Mouse (Mus musculus): ENCODE data around the gene Tmub2.

Gene Tmub2

DNA sequence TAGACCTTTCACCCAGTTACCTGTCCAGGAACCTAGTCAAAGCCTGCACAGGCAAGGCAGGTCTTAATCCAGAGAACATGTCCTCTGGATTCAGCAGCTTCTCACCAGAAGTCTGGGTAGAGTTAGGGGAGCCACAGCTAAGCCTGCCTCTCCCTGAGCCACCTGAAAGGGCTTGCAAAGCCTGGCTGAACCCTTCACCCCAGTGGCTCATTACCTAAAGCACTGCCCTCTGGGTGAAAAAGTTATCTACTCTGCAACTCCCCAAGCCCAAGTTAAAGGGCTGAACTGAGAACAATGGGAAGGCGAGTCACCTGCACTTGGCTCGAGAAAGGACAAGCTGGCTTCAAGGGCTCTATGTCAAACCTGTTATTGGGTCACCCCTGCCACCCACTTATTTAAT lies 19.4 kb downstream of the Tmub2 start:
- DNase-seq (ENCODE audit: low read depth, low spot score) = no peak

DNA sequence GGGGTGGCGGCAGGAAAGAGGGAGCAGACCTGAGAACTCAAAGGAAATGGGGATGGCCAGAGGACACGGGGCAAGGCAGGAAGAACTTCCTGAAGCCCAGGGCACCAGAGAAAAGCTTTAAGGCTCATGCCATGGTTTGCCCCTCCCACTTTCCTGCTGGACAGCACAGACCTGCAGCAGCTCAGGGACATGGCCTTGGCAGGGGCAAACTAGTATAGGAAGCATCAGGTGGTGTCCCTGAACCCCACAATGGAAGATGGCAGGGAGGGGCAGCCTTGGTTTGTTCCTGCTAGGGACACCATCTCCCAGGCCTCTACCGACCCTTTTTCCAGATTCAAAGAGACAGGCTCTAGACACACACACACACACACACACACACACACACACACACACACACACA lies 20.6 kb downstream of the Tmub2 start:
- DNase-seq (ENCODE audit: low read depth, low spot score) = no peak

GRCm38 (mm10) chr11:102308104-102308503 lies 23.4 kb downstream of the Tmub2 start:
- DNase-seq (ENCODE audit: low read depth, low spot score) = no peak

- DNase-seq (ENCODE audit: low read depth, low spot score) = peak; percentile 92
Measured at GRCm38 (mm10) chr11:102308979-102309378, 24.2 kb downstream of the Tmub2 start.

- no peak for DNase-seq (ENCODE audit: low read depth, low spot score)
Measured at GRCm38 (mm10) chr11:102309821-102310617, 25.3 kb downstream of the Tmub2 start.

DNA sequence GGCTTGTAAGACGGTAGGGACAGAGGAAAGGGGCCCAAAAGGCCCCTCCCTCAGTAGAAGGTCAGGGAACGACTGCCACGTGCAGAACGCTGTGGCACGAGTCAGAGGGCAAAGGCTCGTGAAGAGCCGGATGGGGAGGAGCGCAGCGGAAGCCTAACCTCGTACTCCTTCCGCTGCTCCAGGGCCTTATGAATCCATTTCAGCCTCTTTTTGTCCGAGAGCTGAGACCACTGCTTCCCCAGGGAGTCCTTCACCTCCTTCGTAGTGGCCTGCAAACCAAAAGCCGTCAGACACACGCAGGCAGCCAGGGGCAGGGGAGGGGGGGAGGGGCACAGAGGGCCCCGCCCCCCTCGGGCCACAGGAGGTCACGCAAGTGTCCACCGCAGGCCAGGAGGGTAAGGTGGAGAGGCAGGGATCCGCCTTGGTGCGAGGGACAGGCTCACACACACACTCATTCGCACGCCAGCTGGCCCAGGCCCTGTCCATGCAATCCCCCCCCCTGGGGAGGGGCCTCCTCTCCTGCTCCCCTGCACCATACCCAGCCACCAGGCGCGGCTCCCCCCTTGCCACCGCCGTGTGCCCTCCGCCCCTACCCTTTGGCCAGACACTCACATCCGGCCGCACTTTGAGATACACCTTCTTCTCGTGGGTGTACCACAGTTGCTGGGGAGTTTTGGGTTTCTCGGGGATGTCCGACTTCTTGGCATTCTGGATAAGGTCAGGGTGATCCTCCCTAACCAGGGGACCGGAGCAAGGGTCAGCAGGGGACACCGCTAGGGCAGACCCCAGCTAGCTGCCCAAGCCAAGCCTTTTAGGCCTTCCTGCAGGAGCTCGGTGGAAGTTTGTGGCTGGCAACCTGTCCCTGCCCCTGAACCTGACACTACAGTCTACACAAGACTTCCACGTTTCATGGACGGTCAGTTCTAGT lies 26.3 kb downstream of the Tmub2 start:
- DNase-seq (ENCODE audit: low read depth, low spot score) = no peak

GRCm38 (mm10) chr11:102311966-102312365 lies 27.2 kb downstream of the Tmub2 start:
- no peak for DNase-seq (ENCODE audit: low read depth, low spot score)

GRCm38 (mm10) chr11:102312586-102312985 lies 27.9 kb downstream of the Tmub2 start:
- no peak for DNase-seq (ENCODE audit: low read depth, low spot score)

- no peak for DNase-seq (ENCODE audit: low read depth, low spot score)
Measured at GRCm38 (mm10) chr11:102314321-102314720, 29.6 kb downstream of the Tmub2 start.

DNA sequence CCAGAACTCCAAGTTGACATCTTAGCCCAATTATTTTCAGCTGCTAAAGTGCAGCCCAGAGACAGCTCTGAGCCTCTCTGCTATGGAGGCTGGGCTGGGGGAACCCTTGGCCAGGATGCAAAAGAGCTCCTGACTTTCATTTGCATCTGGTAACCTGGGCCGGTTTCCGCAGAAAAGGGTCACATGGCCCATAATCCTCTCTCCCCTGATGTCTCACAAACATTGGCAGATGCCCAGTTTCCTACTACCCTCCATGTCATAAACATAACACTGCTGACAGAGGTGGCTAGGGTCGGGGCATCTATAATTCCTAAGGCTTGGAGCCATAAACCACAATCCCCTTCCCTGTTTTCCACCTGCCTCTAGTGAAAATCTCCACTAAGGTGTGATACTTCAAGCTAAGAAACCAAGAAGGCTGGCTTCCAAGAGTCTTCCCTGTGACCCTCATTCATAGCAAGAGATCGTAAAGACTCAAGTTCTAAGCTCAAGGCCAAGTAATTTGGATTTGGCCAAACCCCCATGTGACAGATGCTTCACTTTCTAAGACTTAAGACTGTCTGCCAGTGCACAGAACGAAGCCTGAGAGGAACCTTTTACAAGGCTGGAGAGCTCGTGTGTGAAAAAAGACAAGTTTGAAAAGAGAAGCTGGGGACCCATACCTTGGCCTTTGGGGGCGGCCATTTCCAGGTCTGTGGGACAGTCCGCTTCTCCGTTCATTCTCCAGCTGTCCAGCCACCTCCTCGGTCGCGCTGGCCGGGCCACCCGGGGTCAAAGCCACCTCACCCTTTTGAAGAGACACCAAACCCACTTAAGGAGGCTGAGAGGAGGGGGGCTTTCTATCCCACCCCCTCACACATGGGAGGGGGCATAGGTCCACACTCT lies 31.2 kb downstream of the Tmub2 start:
- DNase-seq (ENCODE audit: low read depth, low spot score) = no peak

DNA sequence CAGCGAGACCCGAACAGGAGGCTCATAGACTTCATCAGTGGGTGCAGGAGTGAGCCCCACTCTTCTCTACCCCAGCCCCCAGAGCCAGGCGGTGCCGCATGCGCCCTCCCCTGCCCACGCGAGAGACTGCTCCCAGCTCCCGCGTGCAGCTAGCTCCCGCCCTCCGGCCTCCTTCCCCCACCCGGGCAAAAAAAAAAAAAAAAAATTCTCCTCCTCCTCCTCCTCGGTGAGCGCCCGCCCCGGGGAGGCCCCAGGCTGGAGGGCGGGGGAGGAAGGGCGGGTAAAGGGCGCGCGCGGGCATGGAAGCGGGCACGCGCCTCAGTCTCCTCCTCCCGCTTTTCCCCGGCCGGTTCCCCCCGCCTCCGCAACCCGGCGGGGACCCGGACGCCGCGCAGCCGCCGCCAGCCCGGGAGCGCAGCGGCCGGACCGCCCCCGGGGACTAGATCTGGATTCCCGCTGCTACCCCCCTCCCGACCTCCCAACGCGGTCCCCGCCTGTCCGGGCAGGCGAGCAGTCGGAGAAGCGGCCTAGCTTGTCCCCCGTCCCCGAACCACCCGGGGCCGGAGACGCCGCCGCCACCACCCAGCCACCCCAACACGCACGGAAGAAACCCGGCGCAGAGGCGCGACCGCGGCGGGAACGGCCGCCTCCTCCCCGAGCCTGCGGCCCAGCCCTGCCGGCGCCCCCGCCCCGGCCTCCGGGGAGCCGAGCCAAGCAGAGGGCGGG lies 32.0 kb downstream of the Tmub2 start:
- peak; percentile 64 for DNase-seq (ENCODE audit: low read depth, low spot score)

GRCm38 (mm10) chr11:102317298-102317900 lies 32.7 kb downstream of the Tmub2 start:
- DNase-seq (ENCODE audit: low read depth, low spot score) = peak; percentile 43

DNA sequence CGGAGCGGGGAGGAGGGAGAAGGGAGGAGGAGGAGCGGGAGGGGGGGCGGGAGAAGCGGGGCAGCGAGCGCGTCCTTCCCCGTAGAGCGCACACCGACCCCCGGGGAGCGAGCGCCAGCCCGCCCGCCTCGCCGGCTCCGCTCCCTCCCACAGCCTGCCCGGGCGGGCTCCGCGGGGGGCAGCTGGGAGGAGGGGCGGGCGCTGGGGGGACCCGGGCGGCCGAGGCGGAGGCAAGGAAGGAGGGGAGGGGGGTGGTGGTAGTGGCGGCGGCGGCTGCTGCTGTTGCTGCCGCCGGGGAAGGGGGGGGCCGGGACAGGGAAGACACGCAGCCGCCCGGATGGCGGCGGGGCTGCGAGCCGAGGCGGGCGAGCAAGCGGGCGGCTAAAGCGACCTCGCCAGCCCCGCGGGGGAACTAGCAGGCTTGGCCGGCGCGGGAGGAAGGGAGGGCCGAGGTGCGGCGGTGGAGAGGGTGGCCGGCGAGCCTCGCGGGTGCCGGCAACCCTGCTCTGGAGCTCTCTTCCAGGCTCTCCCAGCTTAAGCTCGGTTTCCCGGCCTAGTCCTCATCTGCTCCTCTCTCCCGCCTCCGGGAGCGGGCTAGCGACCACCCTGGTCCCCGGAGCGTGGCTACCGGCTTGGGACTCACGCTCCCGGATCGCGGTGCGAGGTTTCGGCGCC lies 33.3 kb downstream of the Tmub2 start:
- DNase-seq (ENCODE audit: low read depth, low spot score) = peak; percentile 55

DNA sequence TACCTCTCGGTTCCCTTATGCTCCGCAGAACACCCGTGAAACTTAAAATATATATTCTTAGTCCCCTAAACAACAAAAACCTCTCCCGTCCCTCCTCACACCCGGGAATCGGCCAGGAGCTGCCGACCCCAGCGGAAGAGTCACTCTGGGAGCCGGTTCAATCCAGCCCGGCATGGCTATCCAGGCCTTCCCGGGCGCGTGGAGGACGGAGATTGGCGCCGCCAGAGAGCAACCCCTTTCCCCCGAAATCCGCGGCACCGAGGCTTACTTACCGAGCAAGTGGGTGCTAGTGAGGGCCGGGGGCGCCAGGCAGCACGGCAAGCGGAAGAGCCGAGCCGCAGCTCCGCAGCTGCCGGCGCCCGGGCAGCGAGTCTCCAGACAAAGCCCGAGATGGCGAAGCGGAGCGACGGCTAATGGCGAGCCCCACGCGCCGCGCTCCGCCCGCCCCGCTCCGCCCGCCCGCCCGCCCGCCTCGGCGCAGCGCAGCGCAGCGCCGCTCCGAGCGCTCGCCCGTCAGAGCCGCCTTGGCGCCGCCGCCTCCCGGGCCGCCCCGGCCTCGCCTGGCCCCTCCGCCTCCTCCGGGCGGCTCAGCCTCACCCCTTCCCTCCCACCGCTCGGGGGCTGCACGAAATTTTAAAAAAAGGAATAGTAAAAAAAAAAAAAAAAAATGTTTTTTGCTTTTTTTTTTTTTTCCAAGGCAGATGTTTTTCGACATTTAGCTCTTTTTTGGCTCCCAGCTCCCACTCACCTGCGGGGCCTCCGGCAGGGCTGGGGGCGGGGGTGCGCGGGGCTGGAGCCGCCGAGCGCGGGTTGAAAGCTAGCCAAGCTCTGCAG lies 34.1 kb downstream of the Tmub2 start:
- peak; percentile 32 for DNase-seq (ENCODE audit: low read depth, low spot score)

DNA sequence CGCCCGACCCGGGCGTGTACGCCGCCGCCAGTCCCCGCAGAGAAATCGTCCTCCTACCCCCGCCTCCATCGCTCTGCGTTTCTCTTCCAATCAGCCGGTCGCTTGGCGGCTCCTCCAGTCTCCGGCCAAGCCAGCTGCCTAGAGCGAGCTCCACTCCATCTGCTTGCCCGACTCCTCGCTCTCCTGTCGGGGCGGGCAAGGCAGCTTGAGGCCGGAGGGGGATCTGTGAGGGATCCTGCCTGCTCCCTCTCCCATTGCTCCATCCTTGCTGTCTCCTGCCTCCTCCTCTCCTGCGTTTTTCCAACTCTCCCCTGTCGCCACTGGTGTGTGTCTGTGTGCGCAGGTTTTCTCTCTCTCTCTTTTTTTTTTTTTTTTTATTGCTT lies 34.7 kb downstream of the Tmub2 start, which contains the start of gene Ubtf:
TSS of gene Ubtf (minus strand) at position 333 of the 383 bp plus-strand sequence.
- DNase-seq (ENCODE audit: low read depth, low spot score) = peak; percentile 81

- DNase-seq (ENCODE audit: low read depth, low spot score) = peak; percentile 53
Measured at GRCm38 (mm10) chr11:102319941-102320685, 35.4 kb downstream of the Tmub2 start.

DNA sequence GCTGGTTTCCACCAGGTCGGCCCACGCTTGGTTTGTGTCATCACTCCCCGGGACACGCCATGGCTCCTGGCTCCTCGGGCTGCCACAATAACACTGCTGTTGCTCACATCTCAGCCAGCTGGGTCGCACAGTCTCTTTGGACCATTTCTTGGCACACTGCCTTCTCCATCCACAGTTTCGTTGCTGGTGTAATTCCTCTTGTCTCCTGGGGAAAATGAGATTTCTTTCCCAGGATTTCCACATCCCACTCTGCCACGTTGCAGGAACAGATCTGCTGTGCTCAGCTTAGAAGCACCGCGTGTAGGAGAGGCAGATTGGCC lies 35.9 kb downstream of the Tmub2 start:
- peak; percentile 42 for DNase-seq (ENCODE audit: low read depth, low spot score)

GRCm38 (mm10) chr11:102321931-102322330 lies 37.2 kb downstream of the Tmub2 start:
- DNase-seq (ENCODE audit: low read depth, low spot score) = no peak
